Mouse (Mus musculus) liver, embryonic 11.5 days (tissue): ENCODE measurements around the gene Fpgs. TPM values are rescaled to one million over a fixed set of nuclear protein-coding genes. Genes with fewer than 3 reads are reported as not detected.

ENCODE experiments used
- ATAC-seq: fragments of 200-750 bp; cut with Nextera tagmentation; replicated peaks from 2 replicates; pipeline ENCODE4 v1.8.0; 2017; ENCODE audit warnings: moderate number of reproducible peaks, mild to moderate bottlenecking, moderate TSS enrichment, moderate library complexity; ENCODE audit not compliant: low FRiP score
- DNase-seq: peaks from one replicate; pipeline ENCODE4 v3.0.0-alpha.2; 2017; ENCODE audit warnings: low spot score
- H3K27ac ChIP-seq: fragments of 300-500 bp; sonication (generic); 2 replicates; pipeline ENCODE4 v1.5.1; 2014; ENCODE audit warnings: mild to moderate bottlenecking, low read depth, low read length, control low read depth
- H3K27me3 ChIP-seq: fragments of 300-500 bp; sonication (generic); replicated peaks from 2 replicates; pipeline ENCODE4 v1.6.1; 2014; ENCODE audit warnings: low read length, mixed read lengths; ENCODE audit not compliant: control insufficient read depth, insufficient read depth
- H3K36me3 ChIP-seq: fragments of 300-500 bp; sonication (generic); 2 replicates; pipeline ENCODE4 v1.6.1; 2014; ENCODE audit warnings: mild to moderate bottlenecking, low read length, moderate library complexity, mixed read lengths; ENCODE audit not compliant: control insufficient read depth, insufficient read depth
- H3K4me1 ChIP-seq: fragments of 300-500 bp; sonication (generic); replicated peaks from 2 replicates; pipeline ENCODE4 v1.6.1; 2014; ENCODE audit warnings: low read length, mixed read lengths; ENCODE audit not compliant: control insufficient read depth, insufficient read depth
- H3K4me2 ChIP-seq: fragments of 300-500 bp; sonication (generic); 2 replicates; pipeline ENCODE4 v1.6.1; 2014; ENCODE audit warnings: mild to moderate bottlenecking, control low read depth, moderate library complexity
- H3K4me3 ChIP-seq: fragments of 300-500 bp; sonication (generic); 2 replicates; pipeline ENCODE4 v1.5.1; 2014; ENCODE audit warnings: low read depth, low read length, control low read depth
- H3K9ac ChIP-seq: fragments of 300-500 bp; sonication (generic); 2 replicates; pipeline ENCODE4 v1.6.1; 2014; ENCODE audit warnings: low read depth, low read length, control low read depth
- H3K9me3 ChIP-seq: fragments of 300-500 bp; sonication (generic); 2 replicates; pipeline ENCODE4 v1.6.1; 2016; ENCODE audit warnings: low read length, inconsistent platforms, mixed read lengths; ENCODE audit not compliant: control insufficient read depth
- WGBS: fragments of 180-500 bp; shearing (Covaris S2); extraction: QIAGEN DNeasy Blood & Tissue Kit; methylation state at CpG from one replicate; pipeline ENCODE4 v1.1.7; 2014; 5-methylcytosine and 5-hydroxymethylcytosine counted together
- polyA plus RNA-seq: library from polyadenylated mRNA; unstranded; fragments of >200 nt; fragmentation: Nextera tagmentation; extraction: Ambion mirVana; gene quantifications from 2 replicates; pipeline ENCODE4 v1.2.1, GENCODE M21; 2014

Fpgs gene
- polyA plus RNA-seq, 1 experiment from 2014 or later = 46.2 TPM

- no peak overlapping the region for H3K4me3 ChIP-seq
- 91% methylated on average over 8 of the region's 8 CpGs for WGBS
- DNase-seq = no peak
- peaks cover 9% of the 10 kb centered on the region for H3K4me1 ChIP-seq
- no peak for ATAC-seq
- H3K4me2 ChIP-seq = no peak overlapping the region
- H3K27ac ChIP-seq = no peak overlapping the region
- H3K9ac ChIP-seq = no peak overlapping the region
- peaks cover 50% of the 10 kb centered on the region for H3K36me3 ChIP-seq
- no peaks in the 10 kb centered on the region for H3K27me3 ChIP-seq
- H3K9me3 ChIP-seq = no peaks in the 10 kb centered on the region
Observed at GRCm38 (mm10) chr2:32687562-32687961, 16.4 kb downstream of the Fpgs start.

GRCm38 (mm10) chr2:32686640-32687039 lies 17.3 kb downstream of the Fpgs start:
- 80% methylated on average over 6 of the region's 6 CpGs for WGBS
- Histone ChIP-seq H3K9ac (no peak overlapping the region), H3K4me3 (no peak overlapping the region), H3K4me2 (no peak overlapping the region), H3K27ac (no peak overlapping the region), H3K9me3 (no peaks in the 10 kb centered on the region), H3K36me3 (peaks cover 55% of the 10 kb centered on the region), H3K4me1 (0 out of 2 replicates have a peak, but pooled peaks cover 6% of the 10 kb centered on the region), H3K27me3 (no peaks in the 10 kb centered on the region)
- DNase-seq (no peak), ATAC-seq (no peak)

GRCm38 (mm10) chr2:32685807-32686206 lies 18.1 kb downstream of the Fpgs start:
- 0 out of 2 replicates have a peak, but pooled peaks cover 3% of the 10 kb centered on the region for H3K4me1 ChIP-seq
- H3K36me3 ChIP-seq = peaks cover 56% of the 10 kb centered on the region
- no peak overlapping the region for H3K4me3 ChIP-seq
- H3K27me3 ChIP-seq = no peaks in the 10 kb centered on the region
- no peaks in the 10 kb centered on the region for H3K9me3 ChIP-seq
- H3K9ac ChIP-seq = no peak overlapping the region
- no peak overlapping the region for H3K27ac ChIP-seq
- ATAC-seq (no peak), DNase-seq (no peak)
- H3K4me2 ChIP-seq = no peak overlapping the region
- WGBS = 88% methylated on average over 3 of the region's 3 CpGs

GRCm38 (mm10) chr2:32684681-32685428 lies 19.1 kb downstream of the Fpgs start:
- Histone ChIP-seq H3K27ac (no peak overlapping the region), H3K4me3 (no peak overlapping the region), H3K36me3 (peaks cover 56% of the 10 kb centered on the region), H3K4me2 (no peak overlapping the region), H3K27me3 (no peaks in the 10 kb centered on the region), H3K9me3 (no peaks in the 10 kb centered on the region), H3K9ac (no peak overlapping the region), H3K4me1 (0 out of 2 replicates have a peak, but pooled peaks cover 1% of the 10 kb centered on the region)
- DNase-seq (no peak), ATAC-seq (no peak)
- 85% methylated on average over 15 of the region's 15 CpGs for WGBS

- Histone ChIP-seq H3K9me3 (no peaks in the 10 kb centered on the region), H3K27me3 (no peaks in the 10 kb centered on the region), H3K4me3 (no peak overlapping the region), H3K4me2 (no peak overlapping the region), H3K36me3 (peaks cover 56% of the 10 kb centered on the region), H3K27ac (no peak overlapping the region), H3K4me1 (0 out of 2 replicates have a peak, but pooled peaks cover 2% of the 10 kb centered on the region), H3K9ac (no peak overlapping the region)
- ATAC-seq = no peak
- no peak for DNase-seq
- WGBS = 93% methylated on average over 10 of the region's 10 CpGs
Observed at GRCm38 (mm10) chr2:32683701-32684100, 20.2 kb downstream of the Fpgs start.

- Histone ChIP-seq H3K27ac (no peak overlapping the region), H3K36me3 (peaks cover 53% of the 10 kb centered on the region), H3K4me1 (0 out of 2 replicates have a peak, but pooled peaks cover 2% of the 10 kb centered on the region), H3K9ac (no peak overlapping the region), H3K4me3 (no peak overlapping the region), H3K4me2 (no peak overlapping the region), H3K9me3 (no peaks in the 10 kb centered on the region), H3K27me3 (no peaks in the 10 kb centered on the region)
- WGBS = 82% methylated on average over 14 of the region's 14 CpGs
- ATAC-seq (no peak), DNase-seq (no peak)
Observed at GRCm38 (mm10) chr2:32682721-32683417, 21.1 kb downstream of the Fpgs start.

GRCm38 (mm10) chr2:32681754-32682153 lies 22.2 kb downstream of the Fpgs start:
- Histone ChIP-seq H3K4me2 (no peak overlapping the region), H3K9ac (no peak overlapping the region), H3K4me3 (no peak overlapping the region), H3K9me3 (no peaks in the 10 kb centered on the region), H3K36me3 (peaks cover 48% of the 10 kb centered on the region), H3K4me1 (0 out of 2 replicates have a peak, but pooled peaks cover 2% of the 10 kb centered on the region), H3K27ac (no peak overlapping the region), H3K27me3 (no peaks in the 10 kb centered on the region)
- WGBS = 72% methylated on average over 6 of the region's 6 CpGs
- DNase-seq (no peak), ATAC-seq (no peak)

GRCm38 (mm10) chr2:32680961-32681650 lies 22.8 kb downstream of the Fpgs start:
- ATAC-seq (no peak), DNase-seq (no peak)
- H3K27me3 ChIP-seq = no peaks in the 10 kb centered on the region
- WGBS = 92% methylated on average over 19 of the region's 19 CpGs
- no peak overlapping the region for H3K4me2 ChIP-seq
- H3K4me3 ChIP-seq = no peak overlapping the region
- H3K36me3 ChIP-seq = peaks cover 42% of the 10 kb centered on the region
- no peaks in the 10 kb centered on the region for H3K9me3 ChIP-seq
- H3K27ac ChIP-seq = no peak overlapping the region
- no peak overlapping the region for H3K9ac ChIP-seq
- H3K4me1 ChIP-seq = 0 out of 2 replicates have a peak, but pooled peaks cover 2% of the 10 kb centered on the region
